Mouse (Mus musculus) mouse trophoblast stem cell (cell line): Measurements from ENCODE around the gene Yrdc.

Experiments used
- in situ Hi-C, 2 experiments: fragments of 300-500 bp; cut with MseI, MboI; formaldehyde crosslinking; loops; 2 replicates in 1 of 2; 3 replicates in 1 of 2; pipeline ENCODE4 v1.15.1; 2025

Yrdc gene

DNA sequence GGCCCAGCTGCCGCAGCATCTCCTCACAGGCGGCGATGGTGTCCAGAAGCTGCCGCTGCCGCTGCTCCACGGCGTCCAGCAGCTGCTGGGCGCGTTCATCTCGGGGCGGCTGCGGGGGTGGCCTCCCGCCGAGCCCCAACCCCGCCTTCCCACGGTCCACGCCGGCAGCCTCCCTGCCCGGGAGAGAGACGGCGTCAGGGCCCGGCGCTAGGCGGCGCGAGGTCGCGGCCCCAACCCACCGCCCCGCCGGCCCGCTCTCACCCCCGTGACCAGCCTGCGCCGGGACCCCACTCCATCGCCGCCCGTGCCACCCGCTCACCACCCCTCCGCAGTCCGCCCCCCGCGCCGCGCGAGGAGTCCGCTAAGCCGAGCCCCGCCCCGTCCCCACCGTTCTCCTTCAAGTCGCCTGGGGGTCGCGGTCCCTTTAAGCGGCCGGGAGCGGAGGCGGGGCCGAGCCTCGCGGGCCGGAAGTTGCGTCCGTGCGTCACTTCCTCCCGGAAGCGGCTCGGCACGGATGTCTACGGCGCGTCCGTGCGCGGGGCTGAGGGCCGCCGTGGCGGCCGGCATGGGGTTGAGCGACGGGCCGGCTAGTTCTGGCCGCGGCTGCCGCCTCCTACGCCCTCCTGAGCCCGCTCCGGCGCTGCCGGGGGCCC is at the start of gene Yrdc:
Gene Yrdc (plus strand): TSS at position 419 of the 653 bp plus-strand sequence.
- in situ Hi-C loops = no loop called here

GRCm38 (mm10) chr4:124801552-124802308 is 48.7 kb upstream of the Yrdc start, which contains the start of gene Mtf1:
Gene Mtf1, plus strand, starts transcription at chr4:124802104.
- in situ Hi-C loops = no loop called here

DNA sequence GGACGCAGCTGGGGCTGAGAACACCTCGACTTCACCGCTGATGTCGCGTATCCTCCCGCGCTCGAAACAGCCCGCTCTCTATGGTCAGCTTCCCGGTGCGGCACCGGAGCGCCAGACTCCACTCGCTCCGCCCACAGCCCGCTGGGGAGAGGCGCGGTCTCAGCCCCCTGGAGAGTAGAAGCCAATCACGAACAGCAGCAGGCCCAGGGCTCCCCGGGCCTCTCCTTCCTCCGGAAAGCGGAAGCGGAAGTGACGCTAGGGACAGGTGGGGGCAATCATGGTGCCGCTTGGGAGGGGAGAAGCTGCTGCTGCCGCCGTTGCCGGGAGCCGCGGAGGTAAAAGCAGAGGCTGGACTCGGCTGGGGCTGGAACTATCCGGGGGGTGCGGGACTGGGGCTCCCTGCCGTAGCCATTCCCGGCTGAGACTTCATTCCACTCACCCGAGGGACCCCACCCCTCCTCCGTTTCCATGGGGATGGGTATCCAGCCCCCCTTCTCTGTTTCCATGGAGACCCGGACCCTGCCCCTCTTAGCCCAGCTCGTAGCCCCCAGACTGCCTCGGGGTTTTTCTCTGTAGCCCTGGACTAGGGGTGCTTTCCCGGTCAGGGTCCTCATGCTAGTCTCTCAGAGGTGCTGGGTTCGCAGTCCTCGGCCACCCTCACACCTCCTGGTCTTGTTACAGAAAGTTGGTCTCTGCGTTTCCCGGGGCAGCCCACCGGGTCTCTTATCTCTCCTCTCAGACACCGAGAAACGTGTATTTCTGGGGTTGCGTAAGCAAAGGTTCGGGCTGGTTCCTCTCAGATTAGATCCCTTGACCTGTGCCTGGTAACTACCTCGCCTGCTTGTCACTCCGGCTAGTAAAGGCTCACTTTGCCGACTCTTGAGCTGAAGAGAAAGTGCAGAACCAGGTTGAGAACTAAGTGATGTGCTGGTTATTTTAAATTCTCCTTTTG is 47.9 kb upstream of the Yrdc start:
- in situ Hi-C loops = no loop called here

GRCm38 (mm10) chr4:124803406-124803805 is 47.1 kb upstream of the Yrdc start:
- in situ Hi-C loops = no loop called here

GRCm38 (mm10) chr4:124808511-124808910 is 42.0 kb upstream of the Yrdc start:
- in situ Hi-C loops = no loop called here

GRCm38 (mm10) chr4:124809136-124809883 is 41.2 kb upstream of the Yrdc start:
- in situ Hi-C loops = no loop called here

- in situ Hi-C loops = no loop called here
Measured at GRCm38 (mm10) chr4:124810056-124810455, 40.4 kb upstream of the Yrdc start.

- in situ Hi-C loops = no loop called here
Measured at GRCm38 (mm10) chr4:124811347-124811975, 39.0 kb upstream of the Yrdc start.

GRCm38 (mm10) chr4:124815901-124816300 is 34.6 kb upstream of the Yrdc start:
- in situ Hi-C loops = no loop called here

DNA sequence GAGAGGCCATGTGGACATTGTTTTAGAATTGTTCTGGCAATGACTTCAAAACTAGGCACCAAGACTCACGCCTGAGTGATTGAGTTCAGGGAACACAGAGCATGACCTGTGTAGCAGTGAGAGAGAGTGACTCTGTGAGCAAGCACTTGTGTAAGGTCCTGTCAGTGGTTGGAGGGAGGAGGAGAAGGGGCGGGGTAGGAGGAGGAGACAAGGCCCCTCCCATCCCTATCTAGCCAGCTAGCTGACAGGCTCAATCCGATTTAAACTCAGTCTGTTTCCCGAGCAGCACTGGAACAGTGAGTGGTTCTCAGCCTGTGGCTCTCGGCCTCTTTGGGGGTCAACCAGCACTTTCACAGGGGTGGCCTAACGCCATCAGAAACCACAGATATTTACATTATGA is 32.7 kb upstream of the Yrdc start:
- in situ Hi-C loops = no loop called here

GRCm38 (mm10) chr4:124818832-124819231 is 31.6 kb upstream of the Yrdc start:
- in situ Hi-C loops = no loop called here

GRCm38 (mm10) chr4:124824967-124825366 is 25.5 kb upstream of the Yrdc start:
- in situ Hi-C loops = no loop called here

- in situ Hi-C loops = no loop called here
Measured at GRCm38 (mm10) chr4:124825371-124825965, 25.0 kb upstream of the Yrdc start.

GRCm38 (mm10) chr4:124829671-124830070 is 20.8 kb upstream of the Yrdc start:
- in situ Hi-C loops = no loop called here

- in situ Hi-C loops = no loop called here
Measured at GRCm38 (mm10) chr4:124832796-124833195, 17.7 kb upstream of the Yrdc start.

GRCm38 (mm10) chr4:124838035-124838700 is 12.3 kb upstream of the Yrdc start:
- in situ Hi-C loops = no loop called here

DNA sequence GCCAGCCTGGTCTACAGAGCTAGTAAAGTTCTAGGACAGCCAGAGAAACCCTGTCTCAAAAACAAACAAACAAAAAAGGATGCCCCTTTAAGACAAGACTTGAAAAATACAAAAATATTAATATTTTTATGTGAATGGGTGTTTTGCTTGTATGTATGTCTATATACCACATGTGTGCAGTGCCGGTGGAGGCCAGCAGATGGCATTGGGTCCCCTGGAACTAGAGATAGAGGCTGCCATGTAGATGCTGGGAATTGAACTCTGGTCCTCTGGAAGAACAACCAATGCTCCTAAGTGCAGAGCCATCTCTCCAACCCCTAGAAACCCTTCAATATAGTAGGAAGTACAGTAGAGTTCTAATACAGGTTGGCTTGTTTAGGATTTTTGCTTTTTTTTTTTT is 9.5 kb upstream of the Yrdc start:
- in situ Hi-C loops = no loop called here

DNA sequence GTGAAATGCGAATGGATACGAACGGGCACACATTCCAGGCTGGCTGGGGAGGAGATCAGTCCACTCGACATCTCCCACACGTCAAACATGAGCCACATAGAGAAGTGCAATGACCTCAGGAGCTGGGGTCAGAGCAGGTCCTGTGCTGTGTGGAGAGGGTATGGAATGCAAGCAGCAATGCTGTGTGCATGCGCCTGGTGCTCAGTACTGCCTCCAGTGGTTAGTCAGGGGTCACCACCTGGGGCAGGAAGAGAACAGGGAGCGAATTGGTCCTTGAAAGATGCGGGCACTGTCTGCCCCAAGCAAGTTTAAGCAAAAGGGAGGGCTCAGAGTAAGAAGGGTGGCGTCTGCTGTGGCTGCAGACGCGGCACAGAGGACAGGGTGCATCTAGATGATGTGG is 7.0 kb upstream of the Yrdc start:
- in situ Hi-C loops = no loop called here

DNA sequence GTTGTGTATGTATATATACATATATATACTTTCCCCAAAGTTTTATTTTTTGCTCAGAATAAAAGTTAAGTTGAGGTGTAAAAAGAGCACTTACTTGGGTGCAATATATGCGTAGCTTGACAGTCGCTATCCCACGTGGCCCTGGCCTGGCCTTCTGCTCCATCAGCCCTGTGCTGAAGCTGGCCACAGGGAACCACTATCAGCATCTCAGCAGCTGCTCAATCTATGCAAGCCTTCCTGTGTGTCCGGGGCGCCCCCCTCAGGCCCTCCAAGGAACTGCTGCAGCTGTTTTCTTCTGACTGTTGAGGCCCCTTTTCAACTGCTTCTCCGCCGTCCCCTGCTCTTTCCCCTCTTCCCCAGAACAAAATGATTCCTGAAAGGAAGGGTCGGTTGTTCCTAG is 2.9 kb upstream of the Yrdc start:
- in situ Hi-C loops = no loop called here
